7 mouse cellular contexts compared by ENCODE assay signal in genomic region chr16:97431328-97431727, GRCm38 (mm10). TPM values are rescaled to one million over a fixed set of nuclear protein-coding genes. Genes with fewer than 3 reads are reported as not detected.
DNase-seq lines count a peak whose midpoint lies in the region; ATAC-seq lines count a peak whose summit lies in the region.

No protein-coding gene starts in this region.

- H3K27ac ChIP-seq in hindbrain, embryonic 10.5 days = no peak overlapping the region

- H3K36me3 ChIP-seq in hindbrain, embryonic 10.5 days = no peaks in the 10 kb centered on the region

- H3K4me3 ChIP-seq in hindbrain, embryonic 10.5 days = no peak overlapping the region

- ATAC-seq in monocyte, adult 5-6 weeks (replicated peaks; ENCODE audit: insufficient number of reproducible peaks, low FRiP score, low TSS enrichment, poor library complexity, severe bottlenecking) = no peak

- 83% methylated on average over 4 of the region's 4 CpGs for WGBS in hindbrain, embryonic 10.5 days

- peak; percentile 35 for DNase-seq in urinary bladder, postnatal 25 days (ENCODE audit: low spot score)
- no peak for DNase-seq in urinary bladder, postnatal 10 days (ENCODE audit: low spot score)
- DNase-seq in frontal cortex, adult 2 months (ENCODE audit: extremely low spot score in 1 of 2, low spot score in 1 of 2) = peak; percentile 53 to 74
- DNase-seq in kidney, postnatal 14 days = peak; percentile 41
- no peak for DNase-seq in hindbrain, embryonic 10.5 days (ENCODE audit: low spot score)
- DNase-seq in layer of hippocampus, postnatal 25 days (ENCODE audit: extremely low spot score in 1 of 2, low spot score in 1 of 2) = no peak

- no peaks in the 10 kb centered on the region for H3K4me1 ChIP-seq in hindbrain, embryonic 10.5 days (replicated peaks)

- H3K27me3 ChIP-seq in hindbrain, embryonic 10.5 days (ENCODE audit: insufficient read depth, poor library complexity, severe bottlenecking) = no peaks in the 10 kb centered on the region

- no peaks in the 10 kb centered on the region for H3K9me3 ChIP-seq in hindbrain, embryonic 10.5 days

RNA-seq across cellular contexts. Expression of gene Mx1, which starts 31.4 kb away (rescaled TPM):
- polyA plus RNA-seq in frontal cortex, adult 2 months (2012; rRNA removed) = 0.71 and 1.5 TPM in 2 replicates
- 0.19 TPM in 1 of 2 replicates, not detected in the other for polyA plus RNA-seq in hindbrain, embryonic 10.5 days (2016; fragmentation: Nextera tagmentation; extraction: Ambion mirVana)
- 1 to 10 TPM in 1 of 2 experiments, under 1 TPM in 1; 0.89 to 1.2 TPM for total RNA-seq in layer of hippocampus, postnatal 25 days (2021)
- total RNA-seq in monocyte, adult 5-6 weeks (2017) = 49.8 to 87.2 TPM (median 71.7 TPM) in 3 replicates

Comparison
In these comparisons a context has a peak if more than half of its experiments do, and no peak if none do; other contexts are left out.
1. DNase-seq: peak in urinary bladder, postnatal 25 days (single experiment), frontal cortex, adult 2 months (2 of 2) and kidney, postnatal 14 days (single experiment); none in urinary bladder, postnatal 10 days (single experiment), hindbrain, embryonic 10.5 days (single experiment) and layer of hippocampus, postnatal 25 days (0 of 2).
2. RNA of gene Mx1, which starts 31.4 kb away (total RNA-seq): 49.8 to 87.2 TPM in monocyte, adult 5-6 weeks; 0.89 to 1.2 TPM in layer of hippocampus, postnatal 25 days; every median in the first group is over 10 times any median in the second.